Mouse (Mus musculus): ENCODE measurements around the gene Psmd1. TPM values are rescaled to one million over a fixed set of nuclear protein-coding genes. Genes with fewer than 3 reads are reported as not detected.

Gene Psmd1
- polyA plus RNA-seq, 1 experiment from 2014 or later = 222 TPM

DNA sequence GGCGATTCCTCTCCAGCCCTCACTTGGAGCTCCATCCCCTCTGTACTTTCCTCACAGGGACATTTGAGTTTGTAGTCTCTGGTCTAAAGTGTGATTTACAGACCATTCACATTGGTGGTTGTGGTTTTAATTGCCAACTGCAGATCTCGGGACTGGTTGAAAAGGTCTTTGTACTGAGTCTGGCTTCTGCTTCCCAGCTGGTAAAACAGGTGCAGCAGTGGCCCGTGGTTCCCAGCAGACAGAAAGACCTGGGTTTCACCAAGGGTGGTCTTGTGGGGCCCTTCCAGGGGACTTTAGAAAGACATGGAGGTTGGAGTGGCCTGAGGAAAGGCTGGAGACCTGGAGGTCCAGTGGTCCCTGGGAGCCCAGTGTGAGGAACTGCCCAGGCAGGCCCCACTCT, 9.2 kb upstream of the Psmd1 start:
- Histone ChIP-seq H3K9me3 (ENCODE audit: control insufficient read depth, low read length) (no peaks in the 10 kb centered on the region), H3K4me2 (ENCODE audit: low read depth, severe bottlenecking) (no peak overlapping the region), H3K9ac (ENCODE audit: low read length) (no peak overlapping the region), H3K36me3 (ENCODE audit: control insufficient read depth, insufficient read depth, low read length) (no peaks in the 10 kb centered on the region), H3K4me3 (ENCODE audit: low read depth, low read length) (no peak overlapping the region), H3K27ac (replicated peaks; ENCODE audit: low read depth, low read length) (no peak overlapping the region), H3K27me3 (ENCODE audit: control insufficient read depth, insufficient read depth, low read length) (no peaks in the 10 kb centered on the region), H3K4me1 (ENCODE audit: control insufficient read depth, insufficient read depth, low read length) (no peaks in the 10 kb centered on the region)
- DNase-seq (ENCODE audit: low spot score) (no peak), ATAC-seq (ENCODE audit: insufficient number of reproducible peaks, low FRiP score, low TSS enrichment, low read depth) (no peak)
- 31% methylated on average over 3 of the region's 3 CpGs for WGBS

GRCm38 (mm10) chr1:86056284-86056683, 7.9 kb upstream of the Psmd1 start:
- no peak for ATAC-seq (ENCODE audit: insufficient number of reproducible peaks, low FRiP score, low TSS enrichment, low read depth)
- no peak for DNase-seq (ENCODE audit: low spot score)
- Histone ChIP-seq H3K9ac (ENCODE audit: low read length) (no peak overlapping the region), H3K4me1 (ENCODE audit: control insufficient read depth, insufficient read depth, low read length) (no peaks in the 10 kb centered on the region), H3K27ac (replicated peaks; ENCODE audit: low read depth, low read length) (no peak overlapping the region), H3K9me3 (ENCODE audit: control insufficient read depth, low read length) (no peaks in the 10 kb centered on the region), H3K4me3 (ENCODE audit: low read depth, low read length) (no peak overlapping the region), H3K27me3 (ENCODE audit: control insufficient read depth, insufficient read depth, low read length) (no peaks in the 10 kb centered on the region), H3K36me3 (ENCODE audit: control insufficient read depth, insufficient read depth, low read length) (no peaks in the 10 kb centered on the region), H3K4me2 (ENCODE audit: low read depth, severe bottlenecking) (no peak overlapping the region)
- 92% methylated on average over 4 of the region's 4 CpGs for WGBS

GRCm38 (mm10) chr1:86058856-86059769, 5.1 kb upstream of the Psmd1 start:
- Histone ChIP-seq H3K4me3 (ENCODE audit: low read depth, low read length) (peak overlapping the region; percentile 21; the same call in 1 of the 2 replicates), H3K4me1 (ENCODE audit: control insufficient read depth, insufficient read depth, low read length) (no peaks in the 10 kb centered on the region), H3K4me2 (ENCODE audit: low read depth, severe bottlenecking) (peak overlapping the region; percentile 45), H3K9me3 (ENCODE audit: control insufficient read depth, low read length) (no peaks in the 10 kb centered on the region), H3K27me3 (ENCODE audit: control insufficient read depth, insufficient read depth, low read length) (no peaks in the 10 kb centered on the region), H3K27ac (replicated peaks; ENCODE audit: low read depth, low read length) (no peak overlapping the region), H3K9ac (ENCODE audit: low read length) (peak overlapping the region; percentile 40; the same call in 1 of the 2 replicates), H3K36me3 (ENCODE audit: control insufficient read depth, insufficient read depth, low read length) (no peaks in the 10 kb centered on the region)
- peak; percentile 80 for ATAC-seq (ENCODE audit: insufficient number of reproducible peaks, low FRiP score, low TSS enrichment, low read depth)
- 10% methylated on average over 21 of the region's 21 CpGs for WGBS
- peak; percentile 98 for DNase-seq (ENCODE audit: low spot score)

- H3K36me3 ChIP-seq (ENCODE audit: control insufficient read depth, insufficient read depth, low read length) = no peaks in the 10 kb centered on the region; the same call in 1 of the 2 replicates
- ATAC-seq (ENCODE audit: insufficient number of reproducible peaks, low FRiP score, low TSS enrichment, low read depth) (no peak), DNase-seq (ENCODE audit: low spot score) (no peak)
- H3K4me3 ChIP-seq (ENCODE audit: low read depth, low read length) = no peak overlapping the region
- H3K27ac ChIP-seq (replicated peaks; ENCODE audit: low read depth, low read length) = no peak overlapping the region
- H3K27me3 ChIP-seq (ENCODE audit: control insufficient read depth, insufficient read depth, low read length) = no peaks in the 10 kb centered on the region
- no peak overlapping the region for H3K4me2 ChIP-seq (ENCODE audit: low read depth, severe bottlenecking)
- peaks cover 3% of the 10 kb centered on the region; the same call in 1 of the 2 replicates for H3K4me1 ChIP-seq (ENCODE audit: control insufficient read depth, insufficient read depth, low read length)
- H3K9me3 ChIP-seq (ENCODE audit: control insufficient read depth, low read length) = no peaks in the 10 kb centered on the region
- 89% methylated on average over 6 of the region's 6 CpGs for WGBS
- H3K9ac ChIP-seq (ENCODE audit: low read length) = no peak overlapping the region
These were observed 1.7 kb upstream of the Psmd1 start for GRCm38 (mm10) chr1:86062523-86062922.

DNA sequence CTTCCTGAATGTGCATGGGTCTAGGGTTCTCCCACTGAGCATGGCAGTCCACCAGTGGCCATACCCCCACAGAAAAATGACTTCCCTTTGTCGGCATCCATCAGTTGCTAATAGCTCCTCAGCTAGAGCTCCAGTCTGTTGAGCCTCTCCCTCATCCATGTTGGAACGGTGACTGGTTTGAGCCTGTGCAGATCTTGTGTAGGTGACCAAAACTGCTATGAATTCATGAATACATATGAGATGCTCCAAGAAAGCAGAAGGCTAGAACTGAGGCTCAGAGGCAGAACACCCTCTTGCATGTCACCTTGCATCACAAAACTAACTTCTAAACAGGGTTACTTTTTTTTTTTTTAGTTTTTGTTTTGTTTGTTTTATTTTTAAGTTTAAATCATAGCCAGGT, 12.4 kb downstream of the Psmd1 start:
- no peak overlapping the region for H3K9ac ChIP-seq (ENCODE audit: low read length)
- WGBS = 94% methylated on average over 2 of the region's 2 CpGs
- peaks cover 12% of the 10 kb centered on the region for H3K36me3 ChIP-seq (ENCODE audit: control insufficient read depth, insufficient read depth, low read length)
- H3K9me3 ChIP-seq (ENCODE audit: control insufficient read depth, low read length) = no peaks in the 10 kb centered on the region
- no peaks in the 10 kb centered on the region for H3K27me3 ChIP-seq (ENCODE audit: control insufficient read depth, insufficient read depth, low read length)
- H3K4me1 ChIP-seq (ENCODE audit: control insufficient read depth, insufficient read depth, low read length) = no peaks in the 10 kb centered on the region
- ATAC-seq (ENCODE audit: insufficient number of reproducible peaks, low FRiP score, low TSS enrichment, low read depth) = no peak
- DNase-seq (ENCODE audit: low spot score) = no peak
- H3K4me2 ChIP-seq (ENCODE audit: low read depth, severe bottlenecking) = no peak overlapping the region
- H3K27ac ChIP-seq (replicated peaks; ENCODE audit: low read depth, low read length) = no peak overlapping the region
- no peak overlapping the region for H3K4me3 ChIP-seq (ENCODE audit: low read depth, low read length)

GRCm38 (mm10) chr1:86094413-86094812, 30.2 kb downstream of the Psmd1 start:
- no peaks in the 10 kb centered on the region for H3K4me1 ChIP-seq (ENCODE audit: control insufficient read depth, insufficient read depth, low read length)
- no peaks in the 10 kb centered on the region for H3K27me3 ChIP-seq (ENCODE audit: control insufficient read depth, insufficient read depth, low read length)
- H3K27ac ChIP-seq (replicated peaks; ENCODE audit: low read depth, low read length) = no peak overlapping the region
- no peak overlapping the region for H3K4me2 ChIP-seq (ENCODE audit: low read depth, severe bottlenecking)
- no peaks in the 10 kb centered on the region for H3K9me3 ChIP-seq (ENCODE audit: control insufficient read depth, low read length)
- no peak overlapping the region for H3K9ac ChIP-seq (ENCODE audit: low read length)
- DNase-seq (ENCODE audit: low spot score) = no peak
- 88% methylated on average over 7 of the region's 7 CpGs for WGBS
- H3K36me3 ChIP-seq (ENCODE audit: control insufficient read depth, insufficient read depth, low read length) = peaks cover 11% of the 10 kb centered on the region
- ATAC-seq (ENCODE audit: insufficient number of reproducible peaks, low FRiP score, low TSS enrichment, low read depth) = no peak
- H3K4me3 ChIP-seq (ENCODE audit: low read depth, low read length) = no peak overlapping the region

GRCm38 (mm10) chr1:86105054-86105453, 40.9 kb downstream of the Psmd1 start:
- Histone ChIP-seq H3K4me1 (ENCODE audit: control insufficient read depth, insufficient read depth, low read length) (no peaks in the 10 kb centered on the region), H3K27ac (replicated peaks; ENCODE audit: low read depth, low read length) (no peak overlapping the region), H3K9me3 (ENCODE audit: control insufficient read depth, low read length) (no peaks in the 10 kb centered on the region), H3K27me3 (ENCODE audit: control insufficient read depth, insufficient read depth, low read length) (no peaks in the 10 kb centered on the region), H3K4me2 (ENCODE audit: low read depth, severe bottlenecking) (no peak overlapping the region), H3K36me3 (ENCODE audit: control insufficient read depth, insufficient read depth, low read length) (peaks cover 2% of the 10 kb centered on the region; the same call in 1 of the 2 replicates), H3K4me3 (ENCODE audit: low read depth, low read length) (no peak overlapping the region), H3K9ac (ENCODE audit: low read length) (no peak overlapping the region)
- ATAC-seq (ENCODE audit: insufficient number of reproducible peaks, low FRiP score, low TSS enrichment, low read depth) (no peak), DNase-seq (ENCODE audit: low spot score) (no peak)
- WGBS = 91% methylated on average over 1 of the region's 1 CpGs

GRCm38 (mm10) chr1:86111779-86112178, 47.6 kb downstream of the Psmd1 start, which contains the start of gene Htr2b:
Htr2b (minus strand) TSS chr1:86111970.
- Histone ChIP-seq H3K27ac (replicated peaks; ENCODE audit: low read depth, low read length) (no peak within 1 kb of the TSS), H3K4me3 (ENCODE audit: low read depth, low read length) (no peak within 1 kb of the TSS), H3K27me3 (ENCODE audit: control insufficient read depth, insufficient read depth, low read length) (no peaks in the 10 kb centered on the region), H3K9me3 (ENCODE audit: control insufficient read depth, low read length) (no peaks in the 10 kb centered on the region), H3K36me3 (ENCODE audit: control insufficient read depth, insufficient read depth, low read length) (no peaks in the 10 kb centered on the region), H3K9ac (ENCODE audit: low read length) (no peak within 1 kb of the TSS), H3K4me2 (ENCODE audit: low read depth, severe bottlenecking) (no peak within 1 kb of the TSS), H3K4me1 (ENCODE audit: control insufficient read depth, insufficient read depth, low read length) (no peaks in the 10 kb centered on the region)
- WGBS = 62% methylated on average over 6 of the region's 6 CpGs
- DNase-seq (ENCODE audit: low spot score) (no peak), ATAC-seq (ENCODE audit: insufficient number of reproducible peaks, low FRiP score, low TSS enrichment, low read depth) (no peak)
